Mouse (Mus musculus): Measurements from ENCODE around the gene Rpl18.

Gene Rpl18

DNA sequence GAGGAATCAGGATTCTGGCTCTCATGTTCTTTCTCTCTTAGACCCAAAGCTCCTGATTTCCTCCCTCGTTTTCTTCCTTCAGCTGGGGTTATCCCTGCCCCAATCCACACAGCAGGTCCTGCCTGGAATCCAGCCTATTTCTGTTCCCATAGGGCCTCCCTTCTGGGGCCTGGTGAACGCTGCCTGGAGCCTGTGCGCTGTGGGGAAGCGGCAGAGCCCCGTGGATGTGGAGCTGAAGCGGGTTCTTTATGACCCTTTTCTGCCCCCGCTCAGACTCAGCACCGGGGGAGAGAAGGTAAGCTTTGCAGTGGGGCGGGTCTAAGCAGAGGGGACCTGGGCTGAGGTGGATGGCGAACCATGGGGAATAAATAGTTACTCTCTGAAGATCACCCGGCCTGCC, 14.2 kb upstream of the Rpl18 start:
- peak; percentile 78 for DNase-seq

DNA sequence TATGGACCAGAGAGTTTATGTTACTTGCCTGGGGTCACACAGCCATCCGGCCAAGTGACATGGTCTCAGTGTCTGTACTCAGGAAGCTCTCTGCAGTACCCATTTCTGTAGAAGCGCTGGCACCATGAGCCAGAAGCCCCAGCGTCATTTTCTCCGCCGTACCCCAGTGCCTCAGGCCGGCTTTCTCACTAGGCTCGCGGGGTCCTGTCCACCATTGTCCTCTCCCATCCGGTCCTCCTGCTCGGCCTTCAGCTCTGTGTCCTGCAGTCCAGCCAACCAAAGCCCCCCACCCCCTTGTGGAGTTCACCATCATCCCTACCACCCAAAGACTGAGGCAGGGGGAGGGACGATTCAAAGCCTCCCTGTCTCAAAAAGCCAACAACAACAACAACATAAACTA, 13.7 kb upstream of the Rpl18 start:
- peak; percentile 74 for DNase-seq

DNA sequence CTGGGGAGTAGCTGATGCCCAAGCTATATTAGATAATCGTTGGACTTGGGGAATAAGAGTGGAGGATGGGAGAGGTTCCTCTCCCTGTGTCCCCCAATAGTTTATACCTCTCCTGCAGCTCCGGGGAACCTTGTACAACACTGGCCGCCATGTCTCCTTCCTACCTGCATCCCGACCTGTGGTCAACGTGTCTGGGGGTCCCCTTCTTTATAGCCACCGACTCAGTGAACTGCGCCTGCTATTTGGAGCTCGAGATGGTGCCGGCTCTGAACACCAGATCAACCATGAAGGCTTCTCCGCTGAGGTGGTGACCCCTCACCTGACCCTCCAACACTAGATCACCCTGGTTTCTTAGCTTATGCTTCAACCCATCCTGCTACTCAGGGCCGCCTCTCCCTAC, 12.9 kb upstream of the Rpl18 start:
- peak; percentile 73 for DNase-seq

DNA sequence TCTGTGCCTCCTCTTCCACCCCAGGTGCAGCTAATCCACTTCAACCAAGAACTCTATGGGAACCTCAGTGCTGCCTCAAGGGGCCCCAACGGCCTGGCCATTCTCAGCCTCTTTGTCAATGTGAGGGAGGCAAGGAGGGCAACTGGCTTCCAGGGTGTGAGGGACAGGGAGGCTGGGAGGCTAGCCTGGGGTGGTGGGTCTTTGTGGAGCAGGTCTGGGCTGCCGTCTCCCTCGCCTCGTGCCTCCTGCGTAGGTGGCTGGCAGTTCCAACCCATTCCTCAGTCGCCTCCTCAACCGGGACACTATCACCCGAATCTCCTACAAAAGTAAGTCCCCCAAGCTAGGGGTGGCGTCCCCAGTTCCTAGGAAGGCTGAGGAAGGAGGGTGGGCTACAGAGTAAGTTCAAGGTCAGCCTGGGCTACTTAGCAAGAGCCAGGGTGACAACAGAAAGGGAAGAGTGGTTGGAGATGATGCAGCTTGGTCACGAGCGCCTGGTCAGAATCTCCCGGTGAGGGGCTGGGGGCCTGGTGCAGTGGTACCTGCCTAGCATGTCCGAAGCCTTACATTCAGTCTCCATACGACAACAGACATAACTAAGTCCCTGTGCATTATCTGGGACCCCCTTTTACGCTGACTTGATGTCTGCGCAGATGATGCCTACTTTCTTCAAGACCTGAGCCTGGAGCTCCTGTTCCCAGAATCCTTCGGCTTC, 12.3 kb upstream of the Rpl18 start:
- DNase-seq, result peak; percentile 77

- DNase-seq, result peak; percentile 87
Measured at GRCm38 (mm10) chr7:45703521-45704033, 11.7 kb upstream of the Rpl18 start.

DNA sequence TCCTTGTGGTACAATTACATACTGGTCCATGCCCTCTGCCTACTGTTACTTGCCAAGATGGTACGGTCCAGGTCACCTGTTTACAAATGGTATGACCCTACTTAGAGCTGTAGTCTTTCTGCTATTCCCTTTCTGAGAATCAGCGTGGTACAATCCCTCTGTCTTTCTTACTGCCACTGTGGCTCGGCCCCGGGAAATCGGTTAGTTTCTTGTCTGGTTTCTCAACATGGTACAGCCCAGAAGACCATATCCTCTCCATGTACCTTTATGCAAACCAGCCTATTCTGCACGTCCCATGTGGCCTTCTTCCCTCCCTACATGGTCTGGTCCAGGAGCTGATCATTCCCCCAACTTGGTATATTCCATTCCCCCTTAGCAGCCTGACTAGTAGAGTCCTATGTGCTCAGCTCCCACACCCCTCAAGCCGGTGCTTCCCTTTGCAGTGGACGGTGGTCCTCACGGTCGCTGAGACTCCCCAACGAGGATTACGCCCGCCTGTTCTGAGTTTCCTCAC, 11.2 kb upstream of the Rpl18 start:
- peak; percentile 95 for DNase-seq

- DNase-seq, result peak; percentile 100
Measured at GRCm38 (mm10) chr7:45704730-45705442, 10.4 kb upstream of the Rpl18 start, which contains the start of gene Dbp. TSS of gene Dbp (plus strand) at chr7:45705088.

DNA sequence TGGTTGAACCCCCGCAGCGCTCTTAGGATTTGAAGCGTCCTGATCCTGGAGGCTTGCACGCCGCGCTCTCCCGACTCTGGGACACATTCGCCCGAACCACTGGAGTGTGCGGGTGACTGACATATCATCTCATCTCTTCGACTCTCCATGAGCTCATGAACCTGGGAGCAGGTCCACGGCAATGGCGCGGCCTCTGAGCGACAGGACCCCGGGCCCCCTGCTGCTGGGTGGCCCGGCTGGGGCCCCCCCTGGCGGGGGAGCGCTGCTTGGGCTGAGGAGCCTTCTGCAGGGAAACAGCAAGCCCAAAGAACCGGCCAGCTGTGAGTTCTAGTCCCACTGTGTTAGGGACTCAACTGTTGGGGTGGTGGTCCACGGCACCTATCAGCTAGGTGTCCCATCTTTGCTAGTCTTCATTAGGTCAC, 9.8 kb upstream of the Rpl18 start:
- no peak for DNase-seq

GRCm38 (mm10) chr7:45705873-45706281, 9.4 kb upstream of the Rpl18 start:
- peak; percentile 94 for DNase-seq

- peak; percentile 94 for DNase-seq
Measured at GRCm38 (mm10) chr7:45706721-45707241, 8.5 kb upstream of the Rpl18 start.

GRCm38 (mm10) chr7:45707375-45707967, 7.8 kb upstream of the Rpl18 start:
- DNase-seq, result peak; percentile 98

DNA sequence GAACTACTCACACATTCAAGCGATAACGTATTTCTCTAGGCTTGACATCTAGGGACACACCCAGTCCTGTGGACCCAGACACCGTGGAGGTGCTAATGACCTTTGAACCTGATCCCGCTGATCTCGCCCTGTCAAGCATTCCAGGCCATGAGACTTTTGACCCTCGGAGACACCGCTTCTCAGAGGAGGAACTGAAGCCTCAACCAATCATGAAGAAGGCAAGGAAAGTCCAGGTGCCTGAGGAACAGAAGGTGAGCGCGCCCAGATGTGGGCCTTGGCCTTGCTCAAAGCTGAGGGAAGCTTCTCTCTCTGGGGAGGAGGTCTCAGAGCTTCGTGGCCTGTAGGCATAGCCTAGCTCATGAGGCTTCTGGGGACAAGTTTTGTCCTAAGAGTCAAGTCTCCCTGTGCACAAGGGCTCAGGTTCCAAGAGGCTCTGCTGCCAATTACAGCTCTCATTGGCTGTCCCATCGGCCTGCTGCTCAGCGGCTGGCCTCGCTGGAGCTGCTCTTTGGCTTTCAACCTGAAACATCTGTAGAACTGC, 7.0 kb upstream of the Rpl18 start:
- peak; percentile 77 for DNase-seq

DNA sequence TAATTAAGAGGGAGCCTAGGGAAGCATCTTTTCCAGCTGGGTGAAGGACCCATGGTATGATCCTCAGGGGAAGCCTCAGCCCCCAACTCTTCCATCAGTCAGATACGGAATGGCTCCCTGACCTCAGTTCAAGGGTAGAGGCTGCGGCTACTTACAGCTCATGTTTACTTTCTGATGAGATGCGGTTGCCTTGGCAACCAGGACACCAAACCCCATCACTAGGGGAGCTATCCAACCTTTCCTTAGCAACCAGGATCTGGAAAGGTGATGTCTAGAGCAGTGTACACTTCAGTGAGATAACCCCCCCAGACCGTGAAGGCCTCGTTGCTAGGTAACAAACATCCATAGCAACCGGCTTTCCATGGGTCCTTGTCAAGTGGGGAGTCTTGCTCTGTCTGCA, 6.2 kb upstream of the Rpl18 start:
- DNase-seq, result peak; percentile 64

GRCm38 (mm10) chr7:45709677-45710355, 5.4 kb upstream of the Rpl18 start:
- DNase-seq, result peak; percentile 63

DNA sequence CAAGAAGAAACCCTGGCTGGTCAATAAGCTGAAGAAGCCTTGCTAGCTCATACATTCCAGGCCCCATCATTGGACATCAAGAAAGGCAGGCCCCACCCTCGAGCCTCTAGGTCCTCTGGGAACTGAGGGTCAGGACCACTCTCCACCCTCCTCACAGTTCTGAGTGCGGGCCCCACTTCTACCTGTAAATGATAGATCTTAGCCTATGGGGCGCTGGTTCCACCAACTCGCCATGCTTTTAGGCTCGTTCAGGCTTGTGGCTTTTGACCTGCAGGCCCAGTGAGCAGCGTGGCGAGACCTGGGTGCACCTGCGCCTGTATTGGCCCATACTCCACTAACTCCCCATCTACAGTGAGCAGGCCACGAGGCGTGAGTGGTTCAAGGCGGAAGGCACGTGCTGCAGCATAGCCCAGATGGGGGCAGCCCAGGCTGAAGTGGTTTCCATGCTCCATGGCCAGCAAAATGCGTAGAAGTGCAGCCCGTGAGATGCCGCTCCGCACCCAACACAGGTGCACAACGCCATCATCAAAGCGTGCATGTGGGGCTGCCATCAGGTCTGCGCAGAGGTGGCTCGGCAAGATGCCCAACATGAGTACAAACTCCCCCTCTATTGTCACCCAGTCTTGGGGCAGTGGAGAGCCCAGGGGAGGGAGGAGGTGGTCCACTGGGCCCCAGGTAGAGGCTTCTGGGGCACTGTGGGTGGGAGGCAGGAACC, 4.6 kb upstream of the Rpl18 start:
- DNase-seq, result peak; percentile 70

DNA sequence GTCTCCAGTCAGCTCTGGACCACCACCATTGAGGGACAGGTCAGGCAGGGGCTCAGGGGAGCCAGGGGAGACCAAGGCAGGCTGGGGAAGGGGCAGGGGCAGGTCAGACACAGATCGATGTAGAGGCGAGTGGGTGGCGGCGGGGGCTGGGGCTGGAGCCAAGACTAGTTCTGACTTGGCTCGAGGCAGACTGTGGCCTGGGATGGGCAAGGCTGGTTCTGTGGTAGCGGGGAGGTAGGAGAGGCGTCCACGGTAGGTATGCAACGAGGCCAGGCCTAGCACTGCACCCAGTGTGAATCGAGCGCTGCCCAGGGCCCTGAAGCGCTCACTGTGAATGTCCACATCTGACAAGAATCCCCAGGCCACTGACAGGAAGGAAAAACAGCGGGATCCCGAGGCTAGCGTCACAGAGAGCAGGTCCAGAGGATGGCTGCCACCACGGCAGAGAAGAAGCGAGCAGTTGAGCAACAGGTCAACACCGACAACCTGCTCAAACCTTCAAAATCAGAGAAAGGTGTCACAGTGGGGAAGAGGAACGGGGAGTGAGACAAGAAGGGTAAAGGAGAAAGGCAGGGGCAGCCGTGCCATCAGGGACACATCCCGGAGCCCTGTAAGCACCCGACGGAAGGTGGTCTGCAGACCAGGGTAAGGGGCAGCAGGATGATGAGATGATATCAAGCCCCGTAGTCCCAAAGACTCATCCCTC, 3.8 kb upstream of the Rpl18 start:
- DNase-seq, result peak; percentile 65

DNA sequence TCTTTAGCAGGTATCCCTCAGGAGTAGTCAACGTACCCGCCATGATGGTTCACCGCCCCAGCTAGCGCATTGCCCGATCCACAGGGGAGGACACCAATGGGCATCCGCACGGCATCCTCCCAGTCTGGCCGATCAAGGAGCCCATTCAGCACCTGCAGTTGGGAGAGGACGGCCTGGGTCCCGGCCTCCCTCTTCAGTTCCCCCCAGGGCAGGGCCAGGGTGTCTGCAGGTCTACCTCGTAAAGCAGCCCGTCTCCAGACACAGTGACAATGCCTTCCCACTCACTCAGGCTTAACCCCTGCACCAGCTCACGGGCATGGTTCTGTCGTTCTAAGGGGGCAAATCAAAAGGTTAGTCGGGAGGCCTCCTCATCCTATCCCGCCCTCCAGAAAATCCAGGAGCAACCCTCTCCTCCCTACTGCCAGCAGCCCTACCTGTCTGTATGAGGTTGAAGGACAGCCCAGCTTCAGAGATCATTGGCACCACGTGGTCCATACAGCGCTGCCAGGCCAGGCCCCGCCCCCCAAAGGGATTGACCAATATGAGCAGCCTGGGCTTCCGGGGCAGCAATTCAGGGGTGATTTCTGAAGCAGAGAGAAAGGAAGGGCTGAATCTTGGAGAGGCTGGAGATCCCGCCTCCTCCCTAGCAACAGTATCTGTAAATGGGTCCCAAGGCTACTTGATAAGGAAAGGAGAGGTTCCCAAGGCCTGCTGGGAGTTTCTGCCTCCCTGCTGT, 3.1 kb upstream of the Rpl18 start:
- DNase-seq, result peak; percentile 76

DNA sequence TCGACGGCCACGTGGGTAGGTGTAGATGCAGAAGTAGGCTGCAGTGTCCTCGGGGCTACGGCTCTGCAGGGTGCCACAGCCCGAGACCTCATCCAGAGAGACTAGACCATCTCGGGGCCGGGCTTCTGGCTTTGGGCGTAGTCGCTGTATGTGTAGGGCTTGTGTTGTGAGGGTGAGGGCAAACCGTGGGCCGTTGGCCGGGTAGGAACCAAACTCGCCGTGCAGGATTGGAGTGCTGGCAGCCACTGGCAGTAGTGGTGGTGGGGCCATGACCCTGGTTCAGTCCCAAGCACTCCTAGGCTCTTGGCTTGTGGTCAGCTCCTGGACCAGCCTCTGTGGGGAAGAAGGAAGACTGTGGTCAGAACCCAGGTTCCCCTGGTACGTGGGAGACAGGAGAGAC, 1.9 kb upstream of the Rpl18 start:
- DNase-seq, result peak; percentile 72

- DNase-seq, result no peak
Measured at GRCm38 (mm10) chr7:45713881-45714520, 1.3 kb upstream of the Rpl18 start.

DNA sequence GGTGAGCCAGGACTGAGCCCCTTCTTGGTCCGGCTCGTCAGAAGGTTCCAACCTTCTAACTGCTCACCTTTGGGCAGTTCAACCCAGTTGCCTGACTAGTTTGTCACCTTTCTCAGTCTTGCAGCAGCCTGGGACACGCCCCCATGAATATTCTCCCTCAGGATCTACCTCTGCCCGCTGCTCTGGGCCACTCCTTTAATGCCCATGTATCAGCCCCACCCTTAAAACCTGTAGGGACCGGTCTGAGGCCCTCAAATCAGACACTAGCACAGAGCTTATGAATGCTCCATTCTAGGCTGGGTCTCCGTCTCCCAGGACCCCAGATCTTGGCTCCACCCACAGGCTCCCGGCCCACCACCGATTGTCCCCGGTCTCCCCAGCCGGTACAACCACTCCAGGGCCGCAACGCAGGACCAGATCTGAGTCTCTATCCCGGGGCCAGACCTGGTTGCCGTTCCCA, 597 bp upstream of the Rpl18 start:
- no peak for DNase-seq
